Mouse (Mus musculus): ENCODE measurements around the gene Prkd2.

The Prkd2 gene

DNA sequence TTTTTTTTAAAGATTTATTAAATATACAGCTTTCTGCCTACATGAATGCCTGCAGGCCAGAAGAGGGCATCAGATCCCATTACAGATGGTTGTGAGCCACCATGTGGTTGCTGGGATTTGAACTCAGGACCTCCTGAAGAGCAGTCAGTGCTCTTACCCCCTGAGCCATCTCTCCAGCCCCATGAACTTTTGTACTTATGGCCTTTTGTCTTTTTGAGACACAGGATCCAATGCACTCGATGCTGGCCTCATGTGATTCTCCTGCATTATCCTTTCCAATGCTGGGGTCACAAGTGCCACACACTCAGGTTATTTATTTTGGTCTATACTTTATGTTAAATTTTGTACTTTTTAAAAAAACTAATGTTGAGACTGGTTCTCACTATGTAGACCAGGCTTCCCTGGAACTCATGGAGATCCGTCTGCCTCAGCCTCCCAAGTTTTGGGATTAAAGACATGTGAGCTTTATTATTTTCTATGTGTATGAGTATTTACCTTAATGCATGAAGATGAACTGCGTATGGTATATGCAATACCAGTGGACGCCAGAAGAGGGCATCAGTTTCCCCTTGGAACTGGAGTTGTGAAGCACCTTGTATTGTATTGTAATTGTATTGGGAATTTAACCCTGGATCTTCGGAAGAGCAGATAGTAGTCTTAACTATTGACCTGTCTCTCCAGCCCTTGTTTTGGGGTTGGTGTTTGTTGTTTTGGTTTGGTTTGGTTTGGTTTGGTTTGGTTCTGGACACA is 17.4 kb downstream of the Prkd2 start:
- DNase-seq (ENCODE audit: low read depth, low spot score): peak; percentile 82

DNA sequence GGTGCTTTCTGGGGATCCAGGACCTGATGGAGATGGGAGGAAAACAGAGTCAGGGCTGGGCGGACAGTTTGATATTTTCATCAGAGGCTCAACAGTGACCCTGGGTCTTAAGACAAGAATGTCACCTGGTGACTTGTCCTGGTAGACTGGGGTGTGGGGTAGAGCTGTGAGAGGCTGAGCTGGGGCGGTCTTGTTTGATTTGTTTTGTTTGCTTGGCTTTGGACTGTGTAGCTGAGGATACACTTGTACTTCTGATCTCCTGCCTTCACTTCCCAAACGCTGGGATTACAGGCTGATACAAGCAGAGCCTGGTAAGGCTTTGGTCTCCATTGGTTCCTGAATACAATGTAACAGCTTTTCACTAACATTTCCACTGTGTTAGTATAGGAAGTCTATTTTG is 24.8 kb downstream of the Prkd2 start:
- no peak for DNase-seq (ENCODE audit: low read depth, low spot score)

DNA sequence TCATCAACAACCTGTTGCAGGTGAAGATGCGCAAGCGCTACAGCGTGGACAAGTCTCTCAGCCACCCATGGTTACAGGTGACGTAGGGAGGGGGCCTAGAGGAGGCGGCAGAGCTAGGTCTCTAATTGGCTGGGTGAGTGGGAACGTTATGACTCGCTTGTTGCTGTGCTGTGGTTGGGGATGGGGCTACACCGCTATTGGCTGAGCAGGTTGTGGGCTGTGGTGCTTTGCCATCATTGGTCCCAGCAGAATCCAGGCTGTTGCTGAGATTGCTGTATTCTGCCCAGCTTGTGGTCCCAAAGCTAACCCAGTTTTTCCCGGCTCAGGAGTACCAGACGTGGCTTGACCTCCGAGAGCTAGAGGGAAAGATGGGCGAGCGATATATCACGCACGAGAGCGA is 26.8 kb downstream of the Prkd2 start:
- DNase-seq (ENCODE audit: low read depth, low spot score): no peak

DNA sequence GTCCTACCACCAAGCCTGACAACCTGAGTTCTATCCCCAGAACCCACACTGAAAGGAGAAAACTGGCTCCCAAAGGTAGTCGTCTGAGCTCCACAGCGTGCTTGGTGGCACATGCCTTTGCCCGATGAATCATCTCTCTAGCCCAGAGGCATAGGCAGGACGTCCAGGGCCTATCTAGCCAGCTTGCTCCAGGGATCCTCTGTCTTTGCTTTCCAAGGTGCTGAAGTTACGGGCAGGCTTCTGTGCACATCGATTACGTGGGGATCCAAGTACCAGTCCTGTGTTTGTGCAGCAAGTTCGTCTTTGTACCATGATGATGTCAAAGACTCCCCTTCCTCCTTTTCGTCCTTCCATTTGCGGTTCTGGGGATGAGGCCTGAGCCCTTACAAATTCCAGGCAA is 28.9 kb downstream of the Prkd2 start:
- no peak for DNase-seq (ENCODE audit: low read depth, low spot score)

DNA sequence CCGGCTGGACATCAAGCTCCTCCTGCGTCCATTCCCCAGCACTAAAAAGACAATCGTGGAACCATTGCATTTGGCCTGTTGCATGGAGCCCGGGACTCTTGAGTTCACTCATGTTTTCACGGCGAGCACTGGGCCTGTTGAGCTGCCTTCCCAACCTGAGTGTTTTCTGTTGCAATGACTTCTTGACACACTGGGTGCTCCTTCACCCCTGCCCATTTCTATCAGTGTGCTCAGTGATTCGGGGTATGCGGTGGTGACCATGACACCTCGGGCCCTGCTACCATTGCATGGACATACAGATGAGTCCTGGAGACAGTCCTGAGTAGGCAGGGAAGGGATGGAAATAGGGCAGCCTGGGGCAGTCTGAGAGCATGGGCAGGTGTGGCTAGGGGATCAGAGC is 29.8 kb downstream of the Prkd2 start:
- DNase-seq (ENCODE audit: low read depth, low spot score): no peak

DNA sequence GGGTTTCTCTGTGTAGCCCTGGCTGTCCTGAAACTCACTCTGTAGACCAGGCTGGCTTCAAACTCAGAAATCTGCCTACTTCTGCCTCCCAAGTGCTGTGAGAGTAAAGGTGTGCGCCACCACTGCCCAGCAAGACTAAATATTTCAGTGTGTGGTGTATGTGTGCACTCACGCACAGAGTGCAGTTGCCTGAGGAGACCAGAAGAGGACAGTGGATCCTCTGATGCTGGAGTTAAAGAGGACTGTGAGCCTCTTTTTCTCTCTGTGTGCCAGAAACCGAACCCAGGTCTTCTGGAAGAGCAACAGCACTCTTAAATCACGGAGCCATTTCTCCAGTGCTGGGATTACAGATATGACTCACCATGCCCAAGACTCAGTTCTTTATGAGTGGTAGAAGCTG is 30.7 kb downstream of the Prkd2 start:
- DNase-seq (ENCODE audit: low read depth, low spot score): peak; percentile 37

DNA sequence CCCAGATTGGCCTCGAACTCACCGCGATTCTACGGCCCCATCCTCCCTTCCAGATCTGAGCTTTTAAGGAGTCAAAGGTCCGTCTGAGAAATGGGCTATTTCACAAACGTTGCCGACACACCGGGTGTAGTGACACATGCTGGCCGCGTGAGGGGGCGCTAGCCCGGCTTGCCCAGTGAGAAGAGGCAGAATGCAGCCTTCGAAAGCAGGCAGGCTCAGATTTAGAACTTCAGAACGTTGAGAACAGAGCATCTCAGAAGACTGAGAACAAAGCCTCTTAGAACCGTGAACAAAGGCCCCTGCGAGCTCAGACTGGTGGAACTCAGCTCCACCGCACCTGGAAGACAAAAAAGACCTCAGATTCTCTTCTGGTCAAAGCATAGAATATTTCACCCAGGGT is 31.5 kb downstream of the Prkd2 start:
- DNase-seq (ENCODE audit: low read depth, low spot score): peak; percentile 91

DNA sequence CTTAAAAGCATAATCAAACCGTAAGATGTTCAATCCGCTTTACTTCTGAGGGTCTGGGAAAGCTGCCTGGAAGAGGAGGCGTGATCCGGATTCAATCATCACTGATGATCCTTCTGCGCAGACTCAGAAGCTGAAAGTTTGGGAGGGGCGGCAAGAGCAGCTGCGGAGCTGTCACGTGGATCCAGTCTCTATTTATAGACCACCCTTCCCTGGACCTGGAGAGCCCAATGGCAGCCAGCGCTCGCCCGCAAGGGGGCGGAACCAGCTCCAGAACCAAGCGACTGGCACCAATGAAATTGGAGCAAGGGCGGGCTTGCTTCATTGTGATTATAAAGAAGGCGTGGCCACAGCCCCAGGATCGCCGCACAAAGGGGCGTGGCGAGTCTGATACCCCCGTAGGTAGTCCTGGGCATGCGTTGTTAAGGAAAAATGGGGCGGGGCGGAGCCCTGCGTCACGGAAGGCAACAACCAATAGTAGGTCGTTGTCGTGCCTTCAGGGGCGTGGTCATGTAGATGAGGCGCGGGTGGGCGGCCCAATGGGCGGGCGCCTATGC is 32.1 kb downstream of the Prkd2 start:
- peak; percentile 98 for DNase-seq (ENCODE audit: low read depth, low spot score)

DNA sequence AGATGAGACGGTGACA is 32.4 kb downstream of the Prkd2 start, which contains the start of gene Dact3:
Gene Dact3 (plus strand): TSS at position 8 of the 16 bp plus-strand sequence.
- no peak for DNase-seq (ENCODE audit: low read depth, low spot score)

DNA sequence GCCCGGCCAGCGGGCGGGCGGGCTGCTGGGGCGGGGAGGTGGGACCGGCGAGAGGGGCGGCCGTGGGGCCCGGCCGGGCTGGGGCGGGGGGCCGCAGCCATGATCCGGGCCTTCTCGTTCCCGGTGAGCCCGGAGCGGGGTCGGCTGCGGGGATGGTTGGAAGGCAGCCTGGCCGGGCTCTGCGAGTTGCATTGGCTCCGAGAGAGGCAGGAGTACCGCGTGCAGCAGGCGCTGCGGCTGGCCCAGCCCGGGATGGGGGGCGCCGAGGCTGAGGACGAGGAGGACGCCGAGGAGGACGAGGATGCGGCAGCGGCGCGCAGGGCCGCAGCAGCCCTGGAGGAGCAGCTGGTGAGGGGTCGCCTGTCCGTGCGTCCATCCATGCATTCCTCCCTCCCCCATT is 32.6 kb downstream of the Prkd2 start:
- DNase-seq (ENCODE audit: low read depth, low spot score): no peak

DNA sequence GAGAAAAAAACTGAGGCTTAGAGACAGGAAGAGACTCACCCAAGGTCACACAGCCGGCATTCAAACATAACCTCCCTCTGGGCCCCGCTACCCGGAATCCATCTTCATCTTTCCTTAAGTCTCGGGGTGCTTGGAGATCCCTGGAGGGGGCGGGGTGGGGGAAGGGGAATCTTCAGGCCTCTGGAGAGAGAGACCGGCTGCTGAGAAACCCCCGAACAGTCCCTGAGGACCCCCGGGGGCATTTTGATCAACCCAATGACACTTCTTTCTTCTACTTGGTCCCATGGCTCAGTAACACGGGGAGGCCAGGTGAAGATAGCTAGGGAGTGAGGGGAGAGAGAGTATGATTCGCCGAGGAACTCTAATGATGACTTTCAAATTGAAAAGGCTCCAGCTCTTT is 33.3 kb downstream of the Prkd2 start:
- DNase-seq (ENCODE audit: low read depth, low spot score): no peak

DNA sequence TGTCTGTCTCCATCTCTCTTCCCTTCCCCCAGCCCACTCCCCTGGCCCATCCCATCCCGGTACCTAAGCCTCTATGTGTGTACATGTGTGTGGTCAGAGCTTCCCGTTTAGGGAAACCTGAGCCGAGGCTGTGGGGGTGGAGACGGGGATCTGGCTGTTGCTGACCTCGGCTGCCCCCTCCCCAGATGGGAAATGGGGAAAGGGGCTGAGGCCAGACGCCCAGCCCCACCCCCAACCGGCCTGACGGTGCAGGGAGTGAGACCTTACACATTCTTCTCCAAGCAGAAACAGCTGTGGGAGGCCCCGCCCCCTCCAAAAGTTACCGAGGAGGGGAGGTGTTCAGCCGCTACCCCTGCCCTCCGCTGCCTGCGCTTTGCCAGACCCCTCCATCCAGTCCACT is 33.9 kb downstream of the Prkd2 start:
- no peak for DNase-seq (ENCODE audit: low read depth, low spot score)

DNA sequence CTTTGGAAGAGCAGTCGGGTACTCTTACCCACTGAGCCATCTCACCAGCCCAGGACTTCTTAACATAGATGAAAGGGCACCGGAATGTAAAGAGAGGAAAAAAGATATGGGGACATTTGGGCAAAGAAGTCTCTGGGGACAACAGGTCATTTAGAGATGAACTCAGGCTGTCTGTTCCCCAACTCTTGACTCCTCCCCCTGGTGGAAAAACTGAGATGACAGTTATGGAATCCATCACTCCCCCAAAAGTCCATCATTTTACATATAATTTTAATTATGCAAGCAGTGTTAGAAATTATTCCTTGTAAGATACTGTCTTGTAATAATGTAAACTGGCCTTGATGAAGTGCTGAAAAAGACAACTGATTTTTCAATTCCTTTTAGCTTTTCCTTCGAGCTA is 35.0 kb downstream of the Prkd2 start:
- DNase-seq (ENCODE audit: low read depth, low spot score): no peak

DNA sequence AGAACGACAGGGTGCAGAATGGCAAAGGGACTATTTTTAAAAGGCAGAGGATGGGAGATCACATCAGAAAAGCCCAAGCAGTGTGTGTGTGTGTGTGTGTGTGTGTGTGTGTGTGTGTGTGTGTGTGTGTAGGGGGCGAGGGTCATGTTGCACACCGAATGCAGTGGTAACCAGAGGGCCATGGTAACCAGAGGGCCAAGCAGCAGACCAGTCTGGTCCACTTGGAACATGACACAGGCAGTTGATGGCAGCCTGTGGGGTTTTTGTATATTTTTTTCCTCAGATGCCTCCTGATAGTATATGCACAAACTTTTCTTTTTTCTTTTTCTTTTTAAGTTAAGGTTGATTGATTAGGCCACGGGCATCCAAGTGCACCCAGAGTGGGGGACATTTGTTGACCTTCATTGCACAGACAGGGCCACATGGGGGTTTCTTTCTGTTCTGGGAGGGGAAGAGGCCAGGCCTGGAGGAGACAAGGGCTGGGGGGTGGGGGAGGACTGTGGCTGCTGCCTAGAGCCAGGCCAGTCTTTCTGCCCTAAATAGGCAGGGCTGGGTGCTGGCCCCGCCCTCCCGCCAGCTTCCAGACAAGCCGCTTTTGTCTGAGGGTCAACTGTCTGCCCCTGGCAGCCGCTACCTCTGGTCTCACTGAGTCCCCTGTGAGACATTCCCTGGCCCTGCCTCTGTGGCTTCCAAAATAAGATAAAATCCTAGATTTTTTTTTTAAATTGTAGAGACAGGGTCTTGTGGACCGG is 37.3 kb downstream of the Prkd2 start:
- no peak for DNase-seq (ENCODE audit: low read depth, low spot score)

DNA sequence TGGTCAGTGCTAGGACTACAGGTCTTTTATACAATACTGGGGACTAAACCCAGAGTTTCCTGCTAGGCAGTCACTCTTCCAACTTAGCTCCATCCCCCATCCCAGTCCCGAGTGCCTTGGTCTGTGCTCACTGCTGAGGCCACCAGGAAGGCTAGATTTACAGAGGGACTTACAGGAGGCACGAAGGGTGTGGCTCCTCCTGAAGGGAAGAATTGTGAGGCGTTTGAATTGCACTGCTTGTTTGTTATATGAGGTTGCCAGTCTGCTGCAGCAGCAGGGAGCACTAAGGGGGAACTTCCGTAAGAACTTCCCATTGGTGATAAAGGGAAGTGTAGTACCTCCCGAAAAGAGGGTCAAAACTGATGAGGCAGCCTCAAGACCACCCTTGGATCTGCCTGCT is 37.9 kb downstream of the Prkd2 start:
- DNase-seq (ENCODE audit: low read depth, low spot score): no peak

DNA sequence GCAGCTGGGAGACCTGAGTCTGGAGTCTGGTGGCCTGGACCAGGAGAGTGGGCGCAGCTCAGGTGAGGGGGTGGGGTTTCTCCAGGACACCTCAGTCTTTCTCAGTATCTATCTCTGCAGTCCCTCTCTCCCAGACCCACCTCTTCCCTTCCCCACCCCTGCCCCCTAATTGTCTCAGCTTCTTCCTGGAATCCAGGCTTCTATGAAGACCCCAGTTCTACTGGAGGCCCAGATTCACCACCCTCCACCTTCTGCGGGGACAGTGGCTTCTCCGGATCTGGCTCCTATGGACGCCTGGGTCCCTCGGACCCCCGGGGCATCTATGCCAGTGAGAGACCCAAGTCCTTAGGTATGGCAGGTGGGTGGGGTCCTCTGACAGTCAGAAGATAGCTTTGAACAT is 40.5 kb downstream of the Prkd2 start:
- DNase-seq (ENCODE audit: low read depth, low spot score): no peak

DNA sequence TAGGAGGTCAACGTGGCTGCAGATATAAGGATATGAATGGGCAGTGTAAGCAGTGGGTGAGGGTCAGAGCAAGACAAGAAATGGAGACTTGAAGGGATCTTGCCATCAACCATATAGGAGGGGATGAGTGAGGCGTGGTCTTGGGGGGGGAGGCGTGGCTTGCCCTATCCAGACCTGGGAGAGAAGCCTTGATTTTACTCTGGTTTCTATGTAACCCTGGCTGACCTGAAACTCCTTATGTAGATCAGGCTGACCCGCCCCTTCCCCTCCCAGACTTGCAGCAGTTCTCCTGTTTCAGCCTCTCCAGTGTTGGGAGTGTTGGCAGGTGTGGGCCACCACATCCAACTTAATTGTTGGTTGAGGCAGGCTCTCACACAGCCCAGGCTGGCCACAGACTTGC is 41.6 kb downstream of the Prkd2 start:
- no peak for DNase-seq (ENCODE audit: low read depth, low spot score)

DNA sequence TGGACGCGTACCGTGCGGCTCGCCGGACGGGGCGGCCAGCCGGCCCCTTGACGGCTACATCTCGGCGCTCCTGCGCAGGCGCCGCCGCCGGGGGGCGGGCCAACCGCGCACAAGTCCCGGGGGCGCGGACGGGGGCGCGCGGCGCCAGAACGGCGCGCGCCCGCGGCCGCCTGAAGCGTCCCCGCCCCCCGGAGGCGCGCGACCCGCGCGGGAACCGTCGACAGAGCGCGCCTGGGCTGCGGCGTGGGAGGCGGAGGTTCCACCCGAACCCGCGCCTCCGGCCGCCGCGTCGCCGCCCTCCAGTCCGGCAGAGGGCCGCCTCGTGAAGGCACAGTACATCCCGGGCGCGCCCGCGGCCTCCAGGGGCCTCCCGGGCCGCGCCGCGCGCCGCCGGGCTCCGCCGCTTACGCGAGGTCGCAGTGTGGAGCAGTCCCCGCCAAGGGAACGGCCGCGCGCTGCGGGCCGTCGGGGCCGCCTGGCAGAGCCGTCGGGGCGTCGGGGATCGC is 42.6 kb downstream of the Prkd2 start:
- no peak for DNase-seq (ENCODE audit: low read depth, low spot score)

DNA sequence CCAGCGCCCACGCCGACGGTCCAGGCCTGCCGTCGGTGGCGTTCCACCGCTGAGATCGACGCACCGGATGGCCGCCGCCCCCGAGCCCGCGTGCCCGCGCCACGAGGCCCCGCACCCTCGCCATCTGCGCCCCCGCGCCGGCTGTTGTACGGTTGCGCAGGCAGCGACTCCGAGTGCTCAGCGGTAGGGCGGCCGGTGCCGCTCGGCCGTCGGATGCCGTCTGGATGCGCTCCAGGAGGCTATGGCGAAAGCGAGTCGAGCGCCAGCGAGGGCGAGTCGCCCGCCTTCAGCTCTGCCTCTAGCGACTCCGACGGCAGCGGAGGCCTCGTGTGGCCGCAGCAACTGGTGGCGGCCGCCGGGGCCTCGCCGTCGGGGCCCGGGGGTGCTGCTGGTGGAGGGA is 43.2 kb downstream of the Prkd2 start:
- DNase-seq (ENCODE audit: low read depth, low spot score): no peak

DNA sequence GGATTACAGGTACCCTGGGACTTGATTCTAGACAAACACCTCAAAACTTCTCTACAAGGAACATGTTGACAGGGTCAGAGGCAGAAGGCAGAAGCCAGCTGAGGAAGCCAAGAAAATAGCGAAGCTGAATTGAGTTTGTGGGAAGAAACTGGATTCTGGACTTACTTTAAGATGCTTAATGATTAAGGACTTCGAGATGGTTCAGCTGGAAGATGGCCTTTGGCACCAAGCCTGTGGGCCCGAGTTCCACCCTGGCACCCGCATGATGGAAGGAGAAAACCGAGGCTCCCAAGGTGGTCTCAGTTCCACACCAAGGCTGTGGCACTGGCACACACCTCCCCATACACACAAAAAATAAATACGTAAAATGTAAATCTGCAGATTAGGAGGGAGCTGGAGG is 47.8 kb downstream of the Prkd2 start:
- no peak for DNase-seq (ENCODE audit: low read depth, low spot score)

DNA sequence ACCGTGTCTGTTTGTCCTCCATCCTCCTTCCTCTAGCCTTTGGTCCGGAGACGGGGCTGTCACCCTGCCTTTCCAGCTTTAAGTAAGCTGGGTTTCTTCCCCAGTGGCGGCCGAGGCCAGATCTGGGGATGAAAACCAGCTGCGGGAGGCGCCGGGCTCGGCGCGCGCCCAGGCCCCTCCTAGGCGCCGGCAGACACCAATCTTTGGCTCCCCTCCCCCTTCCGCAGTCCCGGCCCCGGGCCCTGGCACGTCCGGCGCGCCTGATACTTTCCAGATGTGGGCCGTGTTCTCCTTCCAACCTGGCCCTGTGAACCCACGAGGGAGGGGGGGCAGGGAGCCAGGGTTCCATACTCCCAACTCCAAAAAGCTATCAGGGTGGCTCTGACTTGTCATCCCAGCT is 48.2 kb downstream of the Prkd2 start:
- no peak for DNase-seq (ENCODE audit: low read depth, low spot score)

DNA sequence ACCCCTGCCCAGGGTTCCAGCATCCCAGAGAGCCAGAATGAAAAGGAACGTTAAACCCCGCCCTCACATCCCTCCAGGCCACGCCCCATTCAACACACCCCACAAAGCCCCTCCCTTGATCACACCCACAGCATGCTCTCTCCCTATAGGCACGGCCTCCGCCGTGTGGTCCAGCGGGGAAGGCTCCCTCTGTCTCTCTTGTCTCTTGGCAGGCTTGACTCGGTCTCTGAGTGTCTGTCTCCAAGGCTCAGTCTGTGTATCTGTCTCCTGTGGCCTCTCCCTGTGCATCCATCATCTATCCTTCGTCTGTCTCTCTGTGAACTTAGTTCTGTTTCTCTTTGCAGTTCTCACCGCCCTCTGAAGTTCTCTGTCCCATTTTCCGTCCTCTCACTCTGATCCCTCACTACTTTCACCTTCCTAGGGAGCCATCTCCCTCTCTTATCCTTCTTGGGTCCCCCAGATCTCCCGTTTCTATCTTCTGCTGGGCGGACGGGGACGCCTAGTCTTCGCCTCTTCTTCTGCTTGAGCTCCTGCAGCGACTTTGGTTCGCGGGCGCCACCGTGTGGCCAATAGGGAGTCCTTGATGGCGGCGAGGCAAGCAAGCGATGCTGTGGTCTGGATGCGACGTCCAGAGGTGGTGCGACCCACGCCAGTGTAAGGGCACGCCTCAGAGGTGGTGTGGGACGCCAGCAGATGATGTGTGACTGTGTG is 49.1 kb downstream of the Prkd2 start, which contains the start of gene Gng8:
Gene Gng8 (plus strand): TSS at position 146 of the 711 bp plus-strand sequence.
- peak; percentile 93 for DNase-seq (ENCODE audit: low read depth, low spot score)

DNA sequence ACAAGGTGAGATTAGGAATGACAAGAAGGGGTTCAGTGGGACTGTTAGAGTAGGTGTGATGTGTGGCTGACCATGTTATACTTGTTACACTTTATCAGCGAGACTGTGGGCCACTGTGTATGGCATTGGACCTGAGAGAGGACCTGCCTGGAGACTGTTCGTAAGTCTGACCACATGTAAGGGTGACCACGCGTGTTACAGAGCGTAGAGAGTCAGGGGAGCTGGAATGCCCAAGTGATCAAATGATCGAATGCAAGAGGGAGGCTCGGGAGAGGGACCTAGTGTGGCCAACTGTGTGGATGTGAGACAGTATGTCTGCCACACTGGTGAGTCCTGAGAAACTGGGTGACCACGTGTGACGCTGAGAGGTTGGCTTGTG is 49.6 kb downstream of the Prkd2 start:
- no peak for DNase-seq (ENCODE audit: low read depth, low spot score)
